Mouse (Mus musculus): Measurements from ENCODE around the gene Gabrb1. TPM values are rescaled to one million over a fixed set of nuclear protein-coding genes. Genes with fewer than 3 reads are reported as not detected.

Gene Gabrb1
- total and polyA plus RNA-seq, 3 experiments, result 0.03 TPM; not detected in 2

DNA sequence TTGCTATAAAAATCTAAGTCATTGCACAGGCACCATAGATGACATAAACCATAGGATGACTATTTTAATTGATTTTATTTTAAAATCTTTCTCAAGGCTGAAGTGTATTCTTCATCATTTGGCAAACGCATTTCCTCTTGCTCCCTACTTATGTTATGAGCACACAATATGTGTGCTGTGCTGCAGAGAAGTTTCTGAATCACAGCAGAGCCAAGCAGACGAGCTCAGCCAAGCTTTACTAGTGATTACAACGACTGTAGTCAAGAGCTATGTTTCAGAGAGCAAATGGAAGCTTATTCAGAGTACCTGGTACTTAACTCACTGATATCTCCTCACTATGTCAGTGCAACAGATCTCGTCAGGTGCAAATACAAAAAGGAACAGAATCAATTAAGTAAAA, 41.2 kb upstream of the Gabrb1 start:
- no peaks in the 10 kb centered on the region for H3K9me3 ChIP-seq (replicated peaks; ENCODE audit: insufficient read depth, low read length)
- no peaks in the 10 kb centered on the region for H3K36me3 ChIP-seq (ENCODE audit: control insufficient read depth in 1 of 2, insufficient read depth in 2 of 2, low read length in 2 of 2)
- H3K27me3 ChIP-seq (ENCODE audit: control insufficient read depth in 1 of 2, insufficient read depth in 2 of 2, low read length in 2 of 2), result no peaks in the 10 kb centered on the region
- H3K4me1 ChIP-seq (ENCODE audit: control insufficient read depth in 1 of 2, insufficient read depth in 2 of 2, low read length in 2 of 2), result no peaks in the 10 kb centered on the region
- DNase-seq (ENCODE audit: low read depth, low spot score), result no peak
- H3K4me3 ChIP-seq (ENCODE audit: control insufficient read depth in 1 of 2, insufficient read depth in 1 of 2, low read depth in 2 of 2, low read length in 2 of 2), result no peak overlapping the region
- no peak overlapping the region for H3K9ac ChIP-seq (ENCODE audit: control insufficient read depth, low read depth, low read length, poor library complexity, severe bottlenecking)
- H3K79me2 ChIP-seq (ENCODE audit: control insufficient read depth, insufficient read depth, low read length, poor library complexity), result no peaks in the 10 kb centered on the region
- TF ChIP-seq BHLHE40 (IDR thresholded peaks at IDR 0.05; ENCODE audit: borderline replicate concordance, low read depth, low read length), result no peak
- no peak for TF ChIP-seq NRF1 (IDR thresholded peaks at IDR 0.05; ENCODE audit: insufficient read depth, low read depth, low read length, poor library complexity, severe bottlenecking)
- no peak for TF ChIP-seq GABPA (IDR thresholded peaks at IDR 0.05; ENCODE audit: low read depth, low read length)
- TF ChIP-seq MAFK (IDR thresholded peaks at IDR 0.05; ENCODE audit: borderline replicate concordance, low read depth, low read length), result no peak
- no peak for TF ChIP-seq CHD1 (IDR thresholded peaks at IDR 0.05; ENCODE audit: low read depth, low read length)
- TF ChIP-seq CTCF (IDR thresholded peaks at IDR 0.05 in 2 of 3, conservative IDR thresholded peaks at IDR 0.05 in 1 of 3; ENCODE audit: control insufficient read depth in 1 of 3, insufficient read depth in 1 of 3, low read depth in 2 of 3, low read length in 3 of 3, poor library complexity in 1 of 3, severe bottlenecking in 1 of 3), result no peak
- TF ChIP-seq KAT2A (conservative IDR thresholded peaks at IDR 0.05; ENCODE audit: low read depth, low read length), result no peak
- no peak for TF ChIP-seq ZKSCAN1 (IDR thresholded peaks at IDR 0.05; ENCODE audit: low read depth, low read length)
- no peak for TF ChIP-seq RCOR1 (IDR thresholded peaks at IDR 0.05; ENCODE audit: low read depth, low read length)
- H3K27ac ChIP-seq (ENCODE audit: control insufficient read depth, low read depth, low read length), result no peak overlapping the region

DNA sequence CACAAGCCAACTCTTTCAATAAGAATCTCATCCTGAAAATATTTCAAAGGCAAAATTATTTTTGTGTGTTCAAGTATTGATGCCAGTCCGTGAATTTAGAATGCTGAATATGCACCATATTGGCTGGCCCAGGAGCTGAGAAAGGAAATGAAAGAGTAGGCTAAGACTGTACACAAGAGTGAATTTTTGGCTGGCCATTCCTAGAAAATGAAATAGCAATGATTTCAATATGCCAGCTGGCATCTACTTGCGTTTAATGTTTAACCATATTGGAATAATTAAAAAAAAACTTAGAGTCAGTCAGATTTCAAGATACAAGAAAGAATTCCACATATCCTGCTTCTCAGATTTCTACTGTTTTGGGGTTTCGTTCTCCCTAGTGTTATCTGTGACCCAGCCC, 30.1 kb upstream of the Gabrb1 start:
- Histone ChIP-seq H3K4me1 (ENCODE audit: control insufficient read depth in 1 of 2, insufficient read depth in 2 of 2, low read length in 2 of 2) (no peaks in the 10 kb centered on the region), H3K9me3 (replicated peaks; ENCODE audit: insufficient read depth, low read length) (no peaks in the 10 kb centered on the region), H3K4me3 (ENCODE audit: control insufficient read depth in 1 of 2, insufficient read depth in 1 of 2, low read depth in 2 of 2, low read length in 2 of 2) (no peak overlapping the region), H3K27ac (ENCODE audit: control insufficient read depth, low read depth, low read length) (no peak overlapping the region), H3K27me3 (ENCODE audit: control insufficient read depth in 1 of 2, insufficient read depth in 2 of 2, low read length in 2 of 2) (no peaks in the 10 kb centered on the region), H3K79me2 (ENCODE audit: control insufficient read depth, insufficient read depth, low read length, poor library complexity) (no peaks in the 10 kb centered on the region), H3K36me3 (ENCODE audit: control insufficient read depth in 1 of 2, insufficient read depth in 2 of 2, low read length in 2 of 2) (no peaks in the 10 kb centered on the region), H3K9ac (ENCODE audit: control insufficient read depth, low read depth, low read length, poor library complexity, severe bottlenecking) (no peak overlapping the region)
- DNase-seq (ENCODE audit: low read depth, low spot score), result no peak
- TF ChIP-seq TAL1 (IDR thresholded peaks at IDR 0.05; ENCODE audit: low read length) (no peak), NELFE (IDR thresholded peaks at IDR 0.05; ENCODE audit: low read depth, low read length) (no peak), NRF1 (IDR thresholded peaks at IDR 0.05; ENCODE audit: insufficient read depth, low read depth, low read length, poor library complexity, severe bottlenecking) (no peak), ELF1 (IDR thresholded peaks at IDR 0.05; ENCODE audit: low read depth, low read length) (no peak), MXI1 (IDR thresholded peaks at IDR 0.05; ENCODE audit: low read depth, low read length) (no peak), BHLHE40 (IDR thresholded peaks at IDR 0.05; ENCODE audit: borderline replicate concordance, low read depth, low read length) (no peak), SIN3A (IDR thresholded peaks at IDR 0.05; ENCODE audit: low read length) (no peak), SMC3 (IDR thresholded peaks at IDR 0.05; ENCODE audit: low read depth, low read length) (no peak), RCOR1 (IDR thresholded peaks at IDR 0.05; ENCODE audit: low read depth, low read length) (no peak), RAD21 (IDR thresholded peaks at IDR 0.05; ENCODE audit: low read depth, low read length) (no peak), MAZ (IDR thresholded peaks at IDR 0.05; ENCODE audit: low read depth, low read length) (no peak), TCF12 (IDR thresholded peaks at IDR 0.05; ENCODE audit: low read depth, low read length) (no peak), ZNF384 (IDR thresholded peaks at IDR 0.05; ENCODE audit: low read depth, low read length) (no peak), CTCF (IDR thresholded peaks at IDR 0.05 in 2 of 3, conservative IDR thresholded peaks at IDR 0.05 in 1 of 3; ENCODE audit: control insufficient read depth in 1 of 3, insufficient read depth in 1 of 3, low read depth in 2 of 3, low read length in 3 of 3, poor library complexity in 1 of 3, severe bottlenecking in 1 of 3) (no peak), UBTF (IDR thresholded peaks at IDR 0.05; ENCODE audit: borderline replicate concordance, insufficient read depth, low read depth, low read length) (no peak)

All from MEL (cell line).